Mouse (Mus musculus) liver, postnatal 0 days (tissue): ENCODE results near the gene Apoc4.

Experiments
- CTCF ChIP-seq: sonication (generic); IDR thresholded peaks from 2 replicates; pipeline ENCODE4 v1.5.1; 2016; ENCODE audit warnings: antibody characterized with exemption, low read depth
- EP300 ChIP-seq: IDR thresholded peaks from 2 replicates; pipeline ENCODE4 v1.6.1; 2016; ENCODE audit warnings: antibody characterized with exemption, low read depth, mild to moderate bottlenecking

- TF ChIP-seq EP300 (no peak), CTCF (no peak)
Observed at GRCm38 (mm10) chr7:19628192-19628535, 53.1 kb downstream of the Apoc4 start.
